Comparison of ENCODE assay signal across 13 mouse cellular contexts in genomic region chr5:139043546-139043945, GRCm38 (mm10).
"Had no signal": no experiment of that assay in that cellular context is flagged by ENCODE, and none has a peak within 500 bp of the region (broad histone marks: within the 10 kb centered on the region; RNA-seq: fewer than 3 reads in every experiment).

No protein-coding gene starts in this region.

- H3K4me2 ChIP-seq: limb, embryonic 15.5 days; liver, embryonic 12.5 days; lung, embryonic 14.5 days; midbrain, embryonic 12.5 days; stomach, embryonic 15.5 days had no signal

- H3K27ac ChIP-seq: limb, embryonic 15.5 days; liver, embryonic 12.5 days; midbrain, embryonic 12.5 days; stomach, embryonic 15.5 days had no signal

- H3K27me3 ChIP-seq: limb, embryonic 15.5 days; liver, embryonic 12.5 days; midbrain, embryonic 12.5 days; stomach, embryonic 15.5 days had no signal

- H3K4me3 ChIP-seq: limb, embryonic 15.5 days; liver, embryonic 12.5 days; midbrain, embryonic 12.5 days; stomach, embryonic 15.5 days had no signal

- H3K9ac ChIP-seq: limb, embryonic 15.5 days; liver, embryonic 12.5 days; lung, embryonic 14.5 days; midbrain, embryonic 12.5 days; stomach, embryonic 15.5 days had no signal

- H3K4me1 ChIP-seq: liver, embryonic 12.5 days; midbrain, embryonic 12.5 days; stomach, embryonic 15.5 days had no signal

- DNase-seq: kidney, adult 18-20 months; kidney, postnatal 10 days; layer of hippocampus, adult 9-11 months; layer of hippocampus, postnatal 36 days; lung, embryonic 14.5 days; lung, postnatal 14 days; right cerebral cortex, postnatal 14 days; thymus, postnatal 4 days had no signal

- ATAC-seq: liver, embryonic 12.5 days; midbrain, embryonic 16.5 days had no signal

- H3K9me3 ChIP-seq: limb, embryonic 15.5 days; liver, embryonic 12.5 days; midbrain, embryonic 12.5 days; stomach, embryonic 15.5 days had no signal

- H3K36me3 ChIP-seq: liver, embryonic 12.5 days; midbrain, embryonic 12.5 days; stomach, embryonic 15.5 days had no signal
